Mouse (Mus musculus) kidney, adult 2 months (tissue): ENCODE results near the gene Smtnl1.

Experiments
- CTCF ChIP-seq: fragments of 200-500 bp; conservative IDR thresholded peaks from 2 replicates; pipeline ENCODE4 v1.5.1; 2011; ENCODE audit warnings: low read depth, mild to moderate bottlenecking, control low read depth, low read length, moderate library complexity, mixed read lengths; ENCODE audit not compliant: insufficient read depth, insufficient read length
- POLR2A ChIP-seq: fragments of 200-500 bp; IDR thresholded peaks from one replicate; pipeline ENCODE4 v1.6.1; 2011; ENCODE audit warnings: low read depth, low read length, control low read depth

- no peak for TF ChIP-seq POLR2A
- TF ChIP-seq CTCF, result no peak
Measured at GRCm38 (mm10) chr2:84812676-84813075, 9.8 kb downstream of the Smtnl1 start.
